Mouse (Mus musculus) stomach, embryonic 16.5 days (tissue): ENCODE results near the gene Ank2. TPM values are rescaled to one million over a fixed set of nuclear protein-coding genes. Genes with fewer than 3 reads are reported as not detected.
"Not testable (repeated sequence)": the region's sequence is repeated elsewhere in the genome, so short reads cannot be mapped to it uniquely, and the experiment has no call there.

ENCODE experiments used
- ATAC-seq: fragments of 200-750 bp; cut with Nextera tagmentation; 2 replicates; pipeline ENCODE4 v1.8.0; 2017; ENCODE audit warnings: moderate number of reproducible peaks, moderate TSS enrichment; ENCODE audit not compliant: insufficient read depth, low FRiP score
- H3K27ac ChIP-seq: fragments of 300-500 bp; sonication (generic); 2 replicates; pipeline ENCODE4 v1.5.1; 2014; ENCODE audit warnings: low read length
- H3K27me3 ChIP-seq: fragments of 300-500 bp; sonication (generic); 2 replicates; pipeline ENCODE4 v1.6.1; 2014; ENCODE audit warnings: low read length, control low read depth, mixed read lengths; ENCODE audit not compliant: control insufficient read depth, insufficient read depth
- H3K36me3 ChIP-seq: fragments of 300-500 bp; sonication (generic); 2 replicates; pipeline ENCODE4 v1.6.1; 2014; ENCODE audit warnings: low read length; ENCODE audit not compliant: control insufficient read depth, insufficient read depth
- H3K4me1 ChIP-seq: fragments of 300-500 bp; sonication (generic); 2 replicates; pipeline ENCODE4 v1.6.1; 2014; ENCODE audit warnings: low read length, control low read depth, mixed read lengths; ENCODE audit not compliant: control insufficient read depth, insufficient read depth
- H3K4me2 ChIP-seq: fragments of 300-500 bp; sonication (generic); 2 replicates; pipeline ENCODE4 v1.6.1; 2014; ENCODE audit warnings: low read depth, low read length, mixed read lengths
- H3K4me3 ChIP-seq: fragments of 300-500 bp; sonication (generic); replicated peaks from 2 replicates; pipeline ENCODE4 v1.5.1; 2014; ENCODE audit warnings: mild to moderate bottlenecking, low read length
- H3K9ac ChIP-seq: fragments of 300-500 bp; sonication (generic); 2 replicates; pipeline ENCODE4 v1.6.1; 2014; ENCODE audit warnings: low read length
- H3K9me3 ChIP-seq: fragments of 300-500 bp; sonication (generic); replicated peaks from 2 replicates; pipeline ENCODE4 v1.6.1; 2016; ENCODE audit warnings: low read length, control low read depth; ENCODE audit not compliant: control insufficient read depth
- WGBS: fragments of 180-500 bp; shearing (Covaris S2); extraction: QIAGEN DNeasy Blood & Tissue Kit; methylation state at CpG from one replicate; pipeline ENCODE4 v1.1.7; 2014; 5-methylcytosine and 5-hydroxymethylcytosine counted together
- polyA plus RNA-seq: library from polyadenylated mRNA; unstranded; fragments of >200 nt; fragmentation: Nextera tagmentation; extraction: Ambion mirVana; gene quantifications from 2 replicates; pipeline ENCODE4 v1.2.1, GENCODE M21; 2015

Gene Ank2
- polyA plus RNA-seq, 1 experiment from 2014 or later, result 40.0 TPM

DNA sequence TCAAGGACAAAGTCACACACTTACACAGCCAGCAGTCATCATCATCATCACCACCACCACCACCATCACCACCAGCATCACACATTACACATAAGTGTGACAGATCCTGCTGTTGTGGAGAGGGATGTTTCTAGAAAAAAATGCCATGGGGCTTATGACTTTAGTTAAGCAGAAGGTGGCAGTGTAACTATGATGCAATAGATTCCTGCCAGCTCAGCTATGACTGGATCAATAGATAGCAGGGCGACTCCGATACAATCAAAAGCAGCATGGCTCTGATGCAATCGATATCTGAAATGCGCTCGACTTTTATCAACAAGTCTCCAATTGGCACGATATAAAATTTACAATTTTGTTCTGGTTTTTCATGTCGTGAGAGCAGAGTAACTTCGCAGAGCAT is 172.8 kb downstream of the Ank2 start:
- no peak for ATAC-seq
- H3K27me3 ChIP-seq, result no peaks in the 10 kb centered on the region
- H3K9ac ChIP-seq, result no peak overlapping the region
- no peaks in the 10 kb centered on the region for H3K4me1 ChIP-seq
- no peaks in the 10 kb centered on the region for H3K36me3 ChIP-seq
- no peak overlapping the region for H3K4me2 ChIP-seq
- 79% methylated on average over 8 of the region's 8 CpGs for WGBS
- no peak overlapping the region for H3K4me3 ChIP-seq
- no peaks in the 10 kb centered on the region for H3K9me3 ChIP-seq
- no peak overlapping the region for H3K27ac ChIP-seq

DNA sequence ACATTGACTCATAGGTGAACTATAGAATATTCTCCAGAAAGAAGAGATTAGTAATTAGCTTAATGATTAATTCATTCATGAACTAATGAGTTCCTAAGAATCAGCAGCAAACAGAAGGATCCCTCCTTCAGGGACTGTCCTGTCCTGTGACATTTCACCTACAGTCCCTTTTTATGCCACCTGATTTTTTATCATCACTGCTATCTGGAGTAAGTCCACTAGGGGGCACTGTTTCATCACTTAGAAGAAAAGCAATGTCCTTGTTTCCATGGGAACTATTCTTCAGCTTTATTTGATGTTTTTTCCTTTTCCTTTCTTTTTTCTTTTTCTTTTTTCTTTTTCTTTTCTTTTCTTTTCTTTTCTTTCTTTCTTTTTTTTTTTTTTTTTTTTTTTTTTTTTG is 176.3 kb downstream of the Ank2 start:
- no peak overlapping the region for H3K4me2 ChIP-seq
- H3K4me1 ChIP-seq, result no peaks in the 10 kb centered on the region
- no peak for ATAC-seq
- no peaks in the 10 kb centered on the region for H3K9me3 ChIP-seq
- no peak overlapping the region for H3K27ac ChIP-seq
- no peaks in the 10 kb centered on the region for H3K36me3 ChIP-seq
- H3K27me3 ChIP-seq, result no peaks in the 10 kb centered on the region
- no peak overlapping the region for H3K4me3 ChIP-seq
- no peak overlapping the region for H3K9ac ChIP-seq

DNA sequence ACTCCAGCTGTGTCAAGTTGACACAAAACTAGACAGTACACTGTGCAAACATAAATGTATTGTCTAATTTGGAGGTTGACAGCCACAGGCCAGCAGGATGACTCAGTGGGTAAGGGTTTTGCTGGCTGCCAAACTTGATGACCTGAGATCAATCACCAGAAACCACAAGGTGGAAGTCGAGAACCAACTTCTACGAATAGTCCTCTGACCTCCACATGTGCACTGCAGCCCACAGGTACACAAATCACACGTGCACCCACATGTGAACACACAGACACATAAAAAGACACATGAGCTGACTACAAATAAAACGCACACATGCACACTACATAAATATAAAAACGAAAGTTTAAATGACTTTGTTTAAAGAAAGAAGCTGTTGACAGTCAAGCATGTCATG is 177.5 kb downstream of the Ank2 start:
- Histone ChIP-seq H3K9me3 (no peaks in the 10 kb centered on the region), H3K27ac (no peak overlapping the region), H3K27me3 (no peaks in the 10 kb centered on the region), H3K4me3 (no peak overlapping the region), H3K9ac (no peak overlapping the region), H3K4me1 (no peaks in the 10 kb centered on the region), H3K4me2 (no peak overlapping the region), H3K36me3 (no peaks in the 10 kb centered on the region)
- 35% methylated on average over 5 of the region's 5 CpGs for WGBS
- no peak for ATAC-seq

DNA sequence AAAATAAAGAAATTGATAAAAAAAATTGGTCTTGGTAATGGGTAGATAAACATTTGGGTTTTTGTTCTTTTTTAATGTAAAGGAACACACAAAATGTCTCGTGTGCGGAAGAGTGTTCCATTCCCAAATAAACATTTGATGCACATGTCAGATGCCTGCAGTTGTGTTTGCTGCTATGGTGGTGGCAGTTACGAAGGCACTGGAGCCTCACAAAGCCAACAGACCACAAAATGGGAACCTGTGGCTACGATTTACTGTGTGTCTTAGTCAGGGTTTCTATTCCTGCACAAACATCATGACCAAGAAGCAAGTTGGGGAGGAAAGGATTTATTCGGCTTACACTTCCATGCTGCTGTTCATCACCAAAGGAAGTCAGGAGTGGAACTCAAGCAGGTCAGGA is 178.1 kb downstream of the Ank2 start:
- not testable (repeated sequence) for H3K27ac ChIP-seq, H3K9me3 ChIP-seq, H3K4me2 ChIP-seq, H3K27me3 ChIP-seq, H3K4me3 ChIP-seq, ATAC-seq, H3K36me3 ChIP-seq, H3K9ac ChIP-seq, H3K4me1 ChIP-seq
- WGBS, result 78% methylated on average over 5 of the region's 5 CpGs

DNA sequence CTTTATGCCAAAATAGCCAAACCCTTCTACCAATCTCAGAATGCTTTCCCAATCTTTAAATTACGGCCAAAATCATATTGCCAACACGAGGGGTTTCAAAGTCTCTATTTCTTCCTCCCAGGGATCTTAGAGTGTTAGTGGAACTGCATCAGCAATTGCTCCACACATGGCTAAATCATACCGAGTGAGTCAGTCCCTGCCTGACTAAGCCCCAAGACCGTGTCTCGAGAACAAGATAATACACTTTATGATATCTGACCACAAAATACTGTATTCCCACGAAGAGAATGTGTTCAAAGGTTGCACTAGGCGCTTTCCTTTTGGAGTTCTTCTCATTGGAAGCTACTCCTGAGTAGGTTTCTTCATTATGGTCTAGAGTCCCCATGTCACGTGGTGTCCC is 178.8 kb downstream of the Ank2 start:
- no peak for ATAC-seq
- 86% methylated on average over 8 of the region's 8 CpGs for WGBS
- no peaks in the 10 kb centered on the region for H3K27me3 ChIP-seq

DNA sequence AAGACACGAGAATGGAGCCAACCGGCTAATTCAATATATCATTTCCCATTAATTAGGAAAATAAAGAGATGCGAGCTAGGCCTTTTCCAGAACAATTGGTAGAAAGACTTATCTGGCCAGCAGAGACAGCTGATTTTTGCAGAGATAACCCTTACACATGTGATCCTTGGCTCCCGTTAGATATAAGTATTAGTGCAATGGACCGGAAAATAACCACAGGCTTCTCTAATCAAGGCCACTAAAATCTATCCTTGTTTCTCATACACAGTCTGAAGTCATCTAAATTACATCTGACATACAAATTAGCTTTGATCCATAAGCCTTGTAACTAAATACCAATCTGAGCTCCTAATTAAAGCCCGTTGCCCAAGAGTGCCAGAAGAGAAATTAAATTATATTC is 181.5 kb downstream of the Ank2 start:
- Histone ChIP-seq H3K4me2 (no peak overlapping the region), H3K9me3 (no peaks in the 10 kb centered on the region), H3K27ac (no peak overlapping the region), H3K4me1 (no peaks in the 10 kb centered on the region), H3K27me3 (no peaks in the 10 kb centered on the region), H3K9ac (no peak overlapping the region), H3K4me3 (no peak overlapping the region), H3K36me3 (no peaks in the 10 kb centered on the region)
- 83% methylated on average over 6 of the region's 6 CpGs for WGBS
- no peak for ATAC-seq

More for the DNA sequence above, 178.8 kb downstream of the Ank2 start:
- Histone ChIP-seq H3K4me2 (no peak overlapping the region), H3K27ac (no peak overlapping the region), H3K4me1 (no peaks in the 10 kb centered on the region), H3K9me3 (no peaks in the 10 kb centered on the region), H3K36me3 (no peaks in the 10 kb centered on the region), H3K4me3 (no peak overlapping the region), H3K9ac (no peak overlapping the region)

DNA sequence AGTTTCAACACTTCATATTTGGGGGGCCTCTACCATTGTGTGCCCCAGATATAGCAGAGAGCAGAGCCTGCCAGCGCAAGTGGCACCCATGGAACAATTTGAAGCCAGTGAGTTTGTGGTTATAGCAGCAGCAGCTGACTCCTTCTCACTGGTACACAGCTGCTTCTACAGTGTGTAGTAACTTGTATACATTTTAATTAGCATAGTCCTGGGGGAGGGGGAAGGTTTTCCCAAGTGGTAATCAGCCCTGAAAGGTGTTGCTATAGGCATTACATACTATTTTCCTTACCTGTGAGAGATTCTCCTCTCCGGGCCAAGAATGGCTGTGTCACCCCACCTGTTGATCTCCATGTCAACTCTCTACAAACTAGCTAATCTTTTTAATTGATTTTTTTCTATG is 182.4 kb downstream of the Ank2 start:
- Histone ChIP-seq H3K27me3 (no peaks in the 10 kb centered on the region), H3K9ac (no peak overlapping the region), H3K4me2 (no peak overlapping the region), H3K27ac (no peak overlapping the region), H3K36me3 (no peaks in the 10 kb centered on the region), H3K4me3 (no peak overlapping the region), H3K9me3 (no peaks in the 10 kb centered on the region), H3K4me1 (no peaks in the 10 kb centered on the region)
- WGBS, result 89% methylated on average over 2 of the region's 2 CpGs
- no peak for ATAC-seq

DNA sequence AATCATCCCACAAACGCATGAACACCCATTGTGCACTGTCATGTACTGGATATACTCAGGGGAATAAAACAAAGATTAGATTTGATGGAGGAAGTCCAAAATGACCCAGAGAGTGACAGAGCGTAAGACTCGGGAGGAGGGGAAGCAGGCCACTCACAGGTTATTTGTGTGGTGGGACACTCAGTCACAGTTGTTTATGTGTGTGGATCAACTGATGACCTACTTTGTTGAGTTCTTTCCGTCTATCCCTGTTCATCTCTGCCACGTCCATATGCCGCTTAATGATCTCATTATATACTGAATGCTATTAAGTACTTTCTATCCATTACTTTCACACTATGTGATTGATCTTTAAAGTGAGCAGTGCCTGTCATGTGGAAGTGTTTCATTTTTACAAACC is 187.6 kb downstream of the Ank2 start:
- no peaks in the 10 kb centered on the region for H3K4me1 ChIP-seq
- no peaks in the 10 kb centered on the region for H3K36me3 ChIP-seq
- WGBS, result 69% methylated on average over 6 of the region's 6 CpGs
- no peak overlapping the region for H3K4me2 ChIP-seq
- no peak for ATAC-seq
- H3K4me3 ChIP-seq, result no peak overlapping the region
- no peak overlapping the region for H3K9ac ChIP-seq
- no peaks in the 10 kb centered on the region for H3K27me3 ChIP-seq
- H3K9me3 ChIP-seq, result no peaks in the 10 kb centered on the region
- H3K27ac ChIP-seq, result no peak overlapping the region

DNA sequence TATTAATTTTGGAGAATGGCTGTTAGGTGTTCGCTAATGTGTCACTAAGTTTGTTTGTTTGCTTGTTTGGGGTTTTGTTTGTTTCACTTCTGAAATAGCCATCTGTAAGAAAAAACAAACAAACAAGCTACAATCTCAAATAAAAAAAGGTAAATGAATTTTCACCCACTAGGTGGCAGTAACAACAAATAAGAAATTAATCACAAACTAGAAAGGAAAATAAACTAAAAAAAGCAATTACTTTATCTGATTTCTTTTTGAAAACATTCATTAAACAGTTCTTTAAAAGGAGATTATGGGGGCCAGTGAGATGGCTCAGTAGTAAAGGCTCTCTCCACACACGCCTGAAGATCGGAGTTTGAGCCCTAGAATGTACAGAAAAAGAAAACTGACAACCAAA is 189.1 kb downstream of the Ank2 start:
- H3K4me1 ChIP-seq, result no peaks in the 10 kb centered on the region
- no peak for ATAC-seq
- no peak overlapping the region for H3K27ac ChIP-seq
- no peak overlapping the region for H3K4me3 ChIP-seq
- H3K9ac ChIP-seq, result no peak overlapping the region
- no peaks in the 10 kb centered on the region for H3K36me3 ChIP-seq
- no peak overlapping the region for H3K4me2 ChIP-seq
- H3K27me3 ChIP-seq, result no peaks in the 10 kb centered on the region
- no peaks in the 10 kb centered on the region for H3K9me3 ChIP-seq
- WGBS, result 78% methylated on average over 3 of the region's 3 CpGs

DNA sequence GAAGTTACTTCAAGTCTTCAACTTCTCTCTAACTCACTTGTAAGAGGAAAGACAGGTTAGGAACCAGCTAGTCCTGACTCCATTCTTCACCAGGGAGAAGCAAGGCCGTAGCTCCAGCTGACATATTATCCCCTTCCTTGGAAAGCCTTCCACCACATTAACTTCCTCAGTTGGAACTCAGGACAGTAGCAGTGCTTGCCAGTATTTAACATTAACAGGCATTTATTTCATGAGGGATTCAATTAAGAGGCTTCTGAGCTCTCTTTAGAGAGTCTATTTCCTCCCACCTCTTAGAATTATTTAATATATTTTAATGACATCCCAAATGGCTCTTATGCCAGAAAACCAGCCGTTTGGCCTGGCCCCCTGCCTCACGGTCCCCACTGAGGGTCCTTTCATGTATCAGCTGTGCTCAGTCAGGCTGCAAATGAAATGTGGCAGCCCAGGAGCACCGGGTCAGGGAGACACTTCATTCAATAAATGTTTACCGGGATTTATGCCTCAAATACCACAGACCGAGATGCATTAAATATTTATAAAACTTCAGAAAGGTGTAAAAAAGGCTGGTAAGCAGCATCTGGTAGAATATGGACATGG is 195.1 kb downstream of the Ank2 start:
- Histone ChIP-seq H3K9ac (no peak overlapping the region), H3K36me3 (no peaks in the 10 kb centered on the region), H3K27ac (no peak overlapping the region), H3K4me3 (no peak overlapping the region), H3K4me2 (no peak overlapping the region), H3K4me1 (no peaks in the 10 kb centered on the region), H3K9me3 (no peaks in the 10 kb centered on the region), H3K27me3 (no peaks in the 10 kb centered on the region)
- no peak for ATAC-seq
- 49% methylated on average over 6 of the region's 6 CpGs for WGBS
